Mouse (Mus musculus): Measurements from ENCODE around the gene Skida1.

Gene Skida1

GRCm38 (mm10) chr2:18025781-18026115 is 23.1 kb downstream of the Skida1 start:
- intact Hi-C loops (cut with DNase I) = loop anchor here (5.0 to 10.0 kb wide), 6 partner anchors 178 to 742 kb away; no protein-coding TSS in a partner anchor

DNA sequence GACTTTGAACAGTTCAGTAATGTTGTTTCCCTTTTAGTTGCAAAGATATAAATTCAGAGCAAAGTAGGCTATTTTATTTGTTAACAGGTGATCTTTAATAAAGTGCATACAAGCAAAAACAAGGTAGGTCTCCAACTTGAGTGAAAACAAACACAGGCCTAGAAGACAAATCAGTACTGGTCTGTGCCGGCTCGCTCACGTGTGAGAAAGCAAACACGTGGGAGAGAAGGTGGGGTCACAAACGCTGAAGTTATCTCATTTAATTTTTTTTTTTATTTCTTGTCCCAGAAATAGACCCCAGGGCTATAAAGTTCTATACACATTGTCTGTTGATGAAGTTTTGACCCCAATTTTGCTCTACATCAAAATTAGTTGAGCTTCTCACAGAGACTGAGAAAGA is 23.7 kb downstream of the Skida1 start:
- intact Hi-C loops (cut with DNase I) = loop anchor here (5.0 to 10.0 kb wide), 6 partner anchors 178 to 742 kb away; no protein-coding TSS in a partner anchor

DNA sequence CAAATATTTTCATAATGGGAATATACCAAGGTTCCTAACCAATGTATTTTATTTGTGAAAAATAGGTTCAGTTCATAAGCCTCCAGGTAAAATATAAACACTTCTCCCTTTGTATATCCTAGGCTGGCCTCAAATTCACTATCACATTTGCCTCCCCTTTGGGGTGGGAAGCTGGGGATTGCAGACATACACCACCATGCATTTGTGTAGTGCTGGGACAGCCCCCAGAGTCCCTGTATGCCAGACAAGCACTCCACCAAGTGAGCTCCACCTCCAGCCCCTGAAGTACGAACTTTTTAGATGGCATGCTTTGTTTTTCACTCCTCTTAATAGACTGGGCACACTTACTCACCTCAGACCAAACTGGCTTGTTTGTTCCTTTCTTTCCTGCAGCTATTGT is 26.0 kb downstream of the Skida1 start:
- intact Hi-C loops (cut with DNase I) = loop anchor here (10.0 kb wide), 2 partner anchors 378 to 562 kb away; no protein-coding TSS in a partner anchor

- intact Hi-C loops (cut with DNase I) = loop anchor here (10.0 kb wide), 1 partner anchor 74 kb away; no protein-coding TSS in a partner anchor
These were observed 29.7 kb downstream of the Skida1 start for GRCm38 (mm10) chr2:18019122-18019521.

- intact Hi-C loops (cut with DNase I) = loop anchor here (10.0 kb wide), 1 partner anchor 73 kb away; no protein-coding TSS in a partner anchor
These were observed 31.5 kb downstream of the Skida1 start for GRCm38 (mm10) chr2:18017321-18017720.

DNA sequence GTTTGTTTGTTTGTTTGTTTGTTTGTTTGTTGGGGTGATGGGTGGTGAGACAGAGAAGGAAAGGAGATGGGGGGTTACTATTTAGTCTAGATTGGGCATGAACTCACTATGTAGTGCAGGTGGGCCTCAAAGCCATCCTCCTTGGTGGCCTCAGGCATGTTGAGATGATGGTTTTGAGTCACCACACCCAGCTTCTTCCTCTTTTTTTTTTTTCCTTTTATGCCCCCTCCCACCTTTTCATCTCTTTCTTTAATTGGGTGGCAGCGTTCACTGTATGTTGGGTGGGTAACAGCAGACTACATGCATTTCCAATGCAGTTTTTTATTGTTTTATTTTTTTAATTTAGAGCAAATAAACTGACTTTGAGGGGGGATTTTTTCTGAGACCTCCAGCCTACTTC is 32.2 kb downstream of the Skida1 start:
- intact Hi-C loops (cut with DNase I) = loop anchor here (10.0 kb wide), 1 partner anchor 72 kb away; no protein-coding TSS in a partner anchor

DNA sequence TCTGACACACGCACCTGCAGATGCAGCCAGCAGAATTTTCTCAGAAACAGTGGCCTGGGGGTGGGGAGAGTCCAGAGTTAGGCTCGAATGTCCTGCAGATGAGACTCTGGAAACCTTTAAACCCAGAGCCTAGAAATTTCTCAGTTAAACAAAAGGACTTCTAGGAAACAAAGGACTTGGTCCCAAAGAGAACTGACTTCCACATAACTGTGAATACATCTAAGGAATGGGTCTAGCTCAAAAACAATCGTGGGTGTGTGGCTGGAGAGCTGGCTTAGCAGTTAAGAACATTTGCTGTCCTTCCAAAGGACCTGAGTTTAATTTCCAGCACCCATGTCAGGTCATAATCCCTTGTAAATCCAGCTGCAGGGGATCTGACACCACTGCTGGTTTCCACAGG is 33.3 kb downstream of the Skida1 start:
- intact Hi-C loops (cut with DNase I) = loop anchor here (10.0 kb wide), 1 partner anchor 71 kb away; no protein-coding TSS in a partner anchor

- intact Hi-C loops (cut with DNase I) = loop anchor here (10.0 kb wide), 1 partner anchor 68 kb away; no protein-coding TSS in a partner anchor
These were observed 36.0 kb downstream of the Skida1 start for GRCm38 (mm10) chr2:18012866-18013265.

DNA sequence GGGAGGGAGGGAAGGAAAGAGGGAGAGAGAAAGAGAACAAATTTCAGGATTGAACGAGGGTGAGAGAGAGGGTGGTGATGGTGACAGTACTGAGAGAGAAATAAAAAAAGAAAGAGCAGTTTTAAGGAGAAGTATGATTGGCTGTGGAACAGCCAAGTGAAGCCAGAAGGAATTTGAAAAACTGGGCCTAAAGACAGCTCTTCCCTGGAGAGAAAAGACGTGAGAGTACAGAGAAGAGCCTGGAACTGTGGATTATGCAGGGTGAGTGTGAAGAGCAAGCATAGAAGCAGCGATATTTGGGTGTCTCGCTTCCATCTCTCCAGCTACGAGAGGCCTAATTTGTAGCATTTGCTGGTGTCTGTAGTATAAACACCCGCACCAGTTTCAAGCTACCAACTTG is 37.6 kb downstream of the Skida1 start:
- intact Hi-C loops (cut with DNase I) = loop anchor here (10.0 kb wide), 1 partner anchor 66 kb away; no protein-coding TSS in a partner anchor

DNA sequence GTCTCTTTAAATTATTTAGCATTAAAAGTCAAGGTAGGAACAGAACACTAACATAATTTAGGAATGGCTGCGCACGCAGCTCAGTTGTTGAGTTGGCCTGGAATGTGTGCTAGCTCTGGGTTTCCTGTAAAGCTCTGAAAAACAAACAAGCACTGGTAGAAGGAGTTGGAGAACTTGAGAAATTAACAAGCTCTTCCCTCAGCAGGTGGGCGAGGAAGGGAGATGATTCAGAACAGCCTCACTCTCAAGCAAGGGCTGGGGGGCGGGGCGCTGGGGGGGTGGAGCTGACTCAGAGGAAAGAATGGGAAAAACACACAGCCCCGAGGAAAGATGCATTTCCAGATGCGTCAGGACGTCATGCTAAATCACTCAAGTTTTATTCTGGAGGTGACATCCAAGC is 43.7 kb downstream of the Skida1 start:
- intact Hi-C loops (cut with DNase I) = no loop called here

GRCm38 (mm10) chr2:18004286-18004685 is 44.6 kb downstream of the Skida1 start:
- intact Hi-C loops (cut with DNase I) = no loop called here

DNA sequence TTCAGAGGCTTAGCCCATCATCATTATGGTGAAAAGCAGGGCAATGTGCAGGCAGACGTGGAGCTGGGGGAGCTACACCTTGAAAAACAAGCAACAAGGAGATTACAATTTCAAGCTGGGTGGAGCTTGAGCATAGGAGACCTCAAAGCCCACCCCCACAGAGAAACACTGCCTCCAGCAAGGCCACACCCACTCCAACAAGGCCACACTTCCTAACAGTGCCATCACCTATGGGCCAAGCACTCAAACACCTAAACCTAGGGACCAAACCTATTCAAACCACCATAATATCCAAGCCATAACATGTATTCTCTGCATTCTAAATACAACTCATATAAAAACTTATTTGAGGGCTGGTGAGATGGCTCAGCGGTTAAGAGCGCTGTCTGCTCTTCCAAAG is 46.5 kb downstream of the Skida1 start:
- intact Hi-C loops (cut with DNase I) = no loop called here

DNA sequence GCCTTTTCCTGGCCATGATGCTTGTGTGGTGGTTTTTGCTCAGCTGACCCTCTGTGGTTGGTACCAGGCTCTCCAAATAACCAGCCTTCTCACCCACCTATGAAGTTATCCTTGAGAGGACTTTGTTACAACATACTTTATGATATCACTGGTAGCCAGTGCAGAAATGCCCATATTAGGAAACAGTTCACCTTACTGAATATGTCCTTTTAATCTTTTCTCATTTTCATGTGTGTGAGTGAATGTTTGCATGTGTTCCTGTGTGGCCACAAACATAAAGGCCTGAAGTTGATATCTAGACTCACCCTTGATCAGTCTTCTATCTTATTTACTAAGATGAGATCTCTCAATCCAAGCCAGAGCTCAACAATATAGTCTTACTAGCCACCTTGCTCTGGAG is 52.0 kb downstream of the Skida1 start, which contains the start of gene H2al2a:
Gene H2al2a, minus strand, starts transcription at position 101 of the 400 bp plus-strand sequence.
- intact Hi-C loops (cut with DNase I) = no loop called here

Small RNA genes within 50 kb of the gene (microRNA-seq; reads per million reads assigned to microRNA genes)
- gene Mir7655 = 2.7 to 3.1 reads per million in 2 experiments

Measured in adrenal gland (tissue).